Mouse (Mus musculus): ENCODE results near the gene Xlr5c.
"Not testable (repeated sequence)": the region's sequence is repeated elsewhere in the genome, so short reads cannot be mapped to it uniquely, and the experiment has no call there.

Gene Xlr5c

GRCm38 (mm10) chrX:73292876-73293275 lies at the start of gene Xlr5c, which contains the start of gene Xlr5a:
Gene Xlr5c, minus strand, starts transcription at chrX:73292976.
Gene Xlr5a, minus strand, starts transcription at chrX:73292976.
- not testable (repeated sequence) for DNase-seq (ENCODE audit: low spot score)

- DNase-seq (ENCODE audit: low spot score), result peak; percentile 29
Observed at GRCm38 (mm10) chrX:73342483-73342895, 49.7 kb upstream of the Xlr5c start, which contains the start of gene Zfp275. Gene Zfp275, plus strand, starts transcription at chrX:73342621.

- DNase-seq (ENCODE audit: low spot score), result no peak
Observed at GRCm38 (mm10) chrX:73342068-73342467, 49.3 kb upstream of the Xlr5c start.

GRCm38 (mm10) chrX:73341473-73341872 lies 48.7 kb upstream of the Xlr5c start:
- DNase-seq (ENCODE audit: low spot score), result no peak

GRCm38 (mm10) chrX:73336740-73337139 lies 44.0 kb upstream of the Xlr5c start, which contains the start of gene Gm45015:
Gene Gm45015, minus strand, starts transcription at chrX:73336840.
- no peak for DNase-seq (ENCODE audit: low spot score)

GRCm38 (mm10) chrX:73333548-73333947 lies 40.8 kb upstream of the Xlr5c start:
- DNase-seq (ENCODE audit: low spot score), result no peak

- no peak for DNase-seq (ENCODE audit: low spot score)
Observed at GRCm38 (mm10) chrX:73327215-73327614, 34.4 kb upstream of the Xlr5c start.

GRCm38 (mm10) chrX:73321029-73321428 lies 28.3 kb upstream of the Xlr5c start:
- DNase-seq (ENCODE audit: low spot score), result no peak

GRCm38 (mm10) chrX:73312522-73312921 lies 19.7 kb upstream of the Xlr5c start:
- peak; percentile 29 for DNase-seq (ENCODE audit: low spot score)

- not testable (repeated sequence) for DNase-seq (ENCODE audit: low spot score)
Observed at GRCm38 (mm10) chrX:73295745-73296144, 3.0 kb upstream of the Xlr5c start.

GRCm38 (mm10) chrX:73265270-73265669 lies 27.5 kb downstream of the Xlr5c start, which contains the start of gene Xlr3c:
Gene Xlr3c, minus strand, starts transcription at chrX:73265390.
- DNase-seq (ENCODE audit: low spot score), result not testable (repeated sequence)

- DNase-seq (ENCODE audit: low spot score), result not testable (repeated sequence)
Observed at GRCm38 (mm10) chrX:73262428-73262827, 30.3 kb downstream of the Xlr5c start.

- DNase-seq (ENCODE audit: low spot score), result not testable (repeated sequence)
Observed at GRCm38 (mm10) chrX:73242821-73243325, 49.9 kb downstream of the Xlr5c start, which contains the start of gene Xlr4c. Gene Xlr4c, minus strand, starts transcription at chrX:73243130.
